In genomic region chr10:19850998-19851691, GRCm38 (mm10) we compare ENCODE assay signal across 8 mouse cellular contexts. TPM values are rescaled to one million over a fixed set of nuclear protein-coding genes. Genes with fewer than 3 reads are reported as not detected.
DNase-seq lines count a peak whose midpoint lies in the region; ATAC-seq lines count a peak whose summit lies in the region.

Slc35d3 (minus strand) TSS chr10:19851459.

- H3K36me3 ChIP-seq in forebrain, embryonic 15.5 days: no peaks in the 10 kb centered on the region
- no peaks in the 10 kb centered on the region for H3K36me3 ChIP-seq in intestine, embryonic 14.5 days (ENCODE audit: control insufficient read depth, insufficient read depth, low read length)

- peaks cover 56% of the 10 kb centered on the region for H3K27me3 ChIP-seq in forebrain, embryonic 15.5 days
- H3K27me3 ChIP-seq in intestine, embryonic 14.5 days (replicated peaks; ENCODE audit: control insufficient read depth, insufficient read depth, low read length): peaks cover 63% of the 10 kb centered on the region

- H3K9ac ChIP-seq in forebrain, embryonic 15.5 days (replicated peaks): peak within 1 kb of the TSS; percentile 52
- 0 out of 2 replicates have a peak within 1 kb of the TSS, but pooled peaks have one; percentile 13 for H3K9ac ChIP-seq in intestine, embryonic 14.5 days (ENCODE audit: low read length)

- intact Hi-C loops in left cerebral cortex, postnatal 14 days (cut with DNase I): no loop called here

- H3K4me1 ChIP-seq in forebrain, embryonic 15.5 days: peaks cover 32% of the 10 kb centered on the region
- peaks cover 8% of the 10 kb centered on the region for H3K4me1 ChIP-seq in intestine, embryonic 14.5 days (replicated peaks; ENCODE audit: control insufficient read depth, insufficient read depth, low read length)

- DNase-seq in left cerebral cortex, postnatal 14 days (ENCODE audit: low spot score in 2 of 2): peak; percentile 30 to 58
- DNase-seq in left cerebral cortex, adult 11 months (ENCODE audit: low spot score): no peak
- DNase-seq in adrenal gland, postnatal 25 days: peak; percentile 23
- peak; percentile 76 for DNase-seq in intestine, embryonic 14.5 days (ENCODE audit: low spot score)
- DNase-seq in spleen, postnatal 4 days (ENCODE audit: low spot score in 2 of 2): peak; percentile 22 to 72
- DNase-seq in urinary bladder, postnatal 25 days (ENCODE audit: low spot score): no peak

- H3K4me2 ChIP-seq in forebrain, embryonic 15.5 days (replicated peaks): peak within 1 kb of the TSS; percentile 100
- H3K4me2 ChIP-seq in intestine, embryonic 14.5 days (ENCODE audit: low read length): peak within 1 kb of the TSS; percentile 99

- H3K4me3 ChIP-seq in forebrain, embryonic 15.5 days: peak within 1 kb of the TSS; percentile 61
- H3K4me3 ChIP-seq in intestine, embryonic 14.5 days (ENCODE audit: low read depth, low read length): peak within 1 kb of the TSS; percentile 51

- no peaks in the 10 kb centered on the region for H3K9me3 ChIP-seq in forebrain, embryonic 15.5 days
- H3K9me3 ChIP-seq in intestine, embryonic 14.5 days (ENCODE audit: control insufficient read depth, low read length): no peaks in the 10 kb centered on the region

- WGBS in forebrain, embryonic 15.5 days: under 1% methylated on average over 72 of the region's 72 CpGs
- under 1% methylated on average over 70 of the region's 72 CpGs for WGBS in intestine, embryonic 14.5 days

- no peak within 1 kb of the TSS for H3K27ac ChIP-seq in forebrain, embryonic 15.5 days (replicated peaks)
- H3K27ac ChIP-seq in intestine, embryonic 14.5 days (ENCODE audit: low read depth): no peak within 1 kb of the TSS; the same call in 1 of the 2 replicates

- ATAC-seq in forebrain, embryonic 15.5 days (replicated peaks): peak; percentile 67
- 0 out of 2 replicates have a peak, but pooled peaks have one; percentile 42 for ATAC-seq in intestine, embryonic 14.5 days (replicated peaks; ENCODE audit: low FRiP score, low TSS enrichment, low read depth)
- ATAC-seq in megakaryocyte, adult 5-6 weeks (ENCODE audit: poor library complexity, severe bottlenecking): 0 out of 2 replicates have a peak, but pooled peaks have one; percentile 27

RNA-seq across cellular contexts. Expression of gene Slc35d3, which starts in this region (rescaled TPM):
- 1 to 10 TPM; 1.2 to 2.4 TPM for total RNA-seq in left cerebral cortex, postnatal 14 days (2021)
- 9.5 and 16.5 TPM in 2 replicates for total RNA-seq in adrenal gland, postnatal 25 days (2021)
- polyA plus RNA-seq in forebrain, embryonic 15.5 days (2015; fragmentation: Nextera tagmentation; extraction: Ambion mirVana): 1.2 and 1.3 TPM in 2 replicates
- 0.26 and 0.65 TPM in 2 replicates for polyA plus RNA-seq in intestine, embryonic 14.5 days (2014; fragmentation: Nextera tagmentation; extraction: Ambion mirVana)
- total RNA-seq in megakaryocyte, adult 5-6 weeks (2015): not detected in 2 replicates
- total RNA-seq in megakaryocyte, adult 5-6 weeks (2017): 0.07 and 0.24 TPM in 2 replicates

Comparison
In these comparisons a context has a peak if more than half of its experiments do, and no peak if none do; other contexts are left out.
1. DNase-seq: peak in left cerebral cortex, postnatal 14 days (2 of 2), adrenal gland, postnatal 25 days (single experiment) and spleen, postnatal 4 days (2 of 2); none in left cerebral cortex, adult 11 months (single experiment) and urinary bladder, postnatal 25 days (single experiment).
2. Peak in DNase-seq, ATAC-seq, H3K4me3 ChIP-seq, H3K9ac ChIP-seq and H3K4me2 ChIP-seq in intestine, embryonic 14.5 days; RNA of the gene not detected or under 1 TPM.
3. Peak in ATAC-seq in megakaryocyte, adult 5-6 weeks; RNA of the gene not detected or under 1 TPM.
4. Peak in every context shown above with its lines, with median percentiles within 50 percentile points of each other: ATAC-seq.